Mouse (Mus musculus): ENCODE measurements around the gene Rsg1.

Rsg1 gene

GRCm38 (mm10) chr4:141212892-141213291 lies 864 bp upstream of the Rsg1 start:
- in situ Hi-C loops (cut with MboI, MseI) = no loop called here

- in situ Hi-C loops (cut with MboI, MseI) = no loop called here
These were observed 414 bp upstream of the Rsg1 start for GRCm38 (mm10) chr4:141213342-141213741.

- in situ Hi-C loops (cut with MboI, MseI) = no loop called here
These were observed 638 bp downstream of the Rsg1 start for GRCm38 (mm10) chr4:141214337-141214851.

GRCm38 (mm10) chr4:141219583-141220213 lies 5.9 kb downstream of the Rsg1 start:
- in situ Hi-C loops (cut with MboI, MseI) = no loop called here

- in situ Hi-C loops (cut with MboI, MseI) = no loop called here
These were observed 8.1 kb downstream of the Rsg1 start for GRCm38 (mm10) chr4:141221848-141222247.

- in situ Hi-C loops (cut with MboI, MseI) = no loop called here
These were observed 9.0 kb downstream of the Rsg1 start for GRCm38 (mm10) chr4:141222752-141223151.

- in situ Hi-C loops (cut with MboI, MseI) = no loop called here
These were observed 14.9 kb downstream of the Rsg1 start for GRCm38 (mm10) chr4:141228687-141229086.

- in situ Hi-C loops (cut with MboI, MseI) = no loop called here
These were observed 19.4 kb downstream of the Rsg1 start for GRCm38 (mm10) chr4:141233196-141233595.

- in situ Hi-C loops (cut with MboI, MseI) = no loop called here
These were observed 21.9 kb downstream of the Rsg1 start for GRCm38 (mm10) chr4:141235537-141236111.

- in situ Hi-C loops (cut with MboI, MseI) = no loop called here
These were observed 23.1 kb downstream of the Rsg1 start for GRCm38 (mm10) chr4:141236856-141237255.

GRCm38 (mm10) chr4:141238492-141239387 lies 25.0 kb downstream of the Rsg1 start:
- in situ Hi-C loops (cut with MboI, MseI) = no loop called here

- in situ Hi-C loops (cut with MboI, MseI) = no loop called here
These were observed 25.8 kb downstream of the Rsg1 start, which contains the start of gene Arhgef19 for GRCm38 (mm10) chr4:141239388-141240125. TSS of gene Arhgef19 (plus strand) at chr4:141239499.

GRCm38 (mm10) chr4:141240617-141241016 lies 26.9 kb downstream of the Rsg1 start:
- in situ Hi-C loops (cut with MboI, MseI) = no loop called here

GRCm38 (mm10) chr4:141241861-141242260 lies 28.1 kb downstream of the Rsg1 start:
- in situ Hi-C loops (cut with MboI, MseI) = no loop called here

- in situ Hi-C loops (cut with MboI, MseI) = no loop called here
These were observed 29.0 kb downstream of the Rsg1 start for GRCm38 (mm10) chr4:141242651-141243241.

- in situ Hi-C loops (cut with MboI, MseI) = no loop called here
These were observed 29.9 kb downstream of the Rsg1 start for GRCm38 (mm10) chr4:141243636-141244035.

GRCm38 (mm10) chr4:141244401-141244800 lies 30.6 kb downstream of the Rsg1 start:
- in situ Hi-C loops (cut with MboI, MseI) = no loop called here

- in situ Hi-C loops (cut with MboI, MseI) = no loop called here
These were observed 31.2 kb downstream of the Rsg1 start for GRCm38 (mm10) chr4:141244931-141245425.

- in situ Hi-C loops (cut with MboI, MseI) = no loop called here
These were observed 32.6 kb downstream of the Rsg1 start for GRCm38 (mm10) chr4:141246089-141246997.

- in situ Hi-C loops (cut with MboI, MseI) = no loop called here
These were observed 33.2 kb downstream of the Rsg1 start for GRCm38 (mm10) chr4:141246998-141247350.

All from T-helper 2 cell (primary cell).